Mouse (Mus musculus) heart, embryonic 10.5 days (tissue): Measurements from ENCODE around the gene Cxcl12. TPM values are rescaled to one million over a fixed set of nuclear protein-coding genes. Genes with fewer than 3 reads are reported as not detected.

Source experiments
- DNase-seq: peaks from one replicate; pipeline ENCODE4 v3.0.0-alpha.2; 2017; ENCODE audit warnings: low spot score
- H3K27ac ChIP-seq: fragments of 300-500 bp; sonication (generic); 2 replicates; pipeline ENCODE4 v1.5.1; 2016; ENCODE audit warnings: mild to moderate bottlenecking
- H3K27me3 ChIP-seq: fragments of 300-500 bp; sonication (generic); 2 replicates; pipeline ENCODE4 v1.6.1; 2016; ENCODE audit warnings: mild to moderate bottlenecking; ENCODE audit not compliant: poor library complexity, insufficient read depth, severe bottlenecking
- H3K36me3 ChIP-seq: fragments of 300-500 bp; sonication (generic); 2 replicates; pipeline ENCODE4 v1.6.1; 2016; ENCODE audit warnings: mild to moderate bottlenecking, moderate library complexity
- H3K4me1 ChIP-seq: fragments of 300-500 bp; sonication (generic); 2 replicates; pipeline ENCODE4 v1.6.1; 2016; ENCODE audit warnings: mild to moderate bottlenecking
- H3K4me3 ChIP-seq: fragments of 300-500 bp; sonication (generic); 2 replicates; pipeline ENCODE4 v1.5.1; 2016; ENCODE audit warnings: mild to moderate bottlenecking, moderate library complexity
- H3K9me3 ChIP-seq: fragments of 300-500 bp; sonication (generic); 2 replicates; pipeline ENCODE4 v1.6.1; 2016; ENCODE audit warnings: mild to moderate bottlenecking, moderate library complexity
- WGBS: fragments of 180-500 bp; shearing (Covaris S2); methylation state at CpG from one replicate; pipeline ENCODE4 v1.1.7; 2016; 5-methylcytosine and 5-hydroxymethylcytosine counted together
- polyA plus RNA-seq: library from polyadenylated mRNA; unstranded; fragments of >200 nt; fragmentation: Nextera tagmentation; extraction: Ambion mirVana; gene quantifications from 2 replicates; pipeline ENCODE4 v1.2.1, GENCODE M21; 2016

Cxcl12 gene
- polyA plus RNA-seq, 1 experiment from 2014 or later: 112 TPM

- Histone ChIP-seq H3K36me3 (no peaks in the 10 kb centered on the region), H3K4me1 (peaks cover 5% of the 10 kb centered on the region), H3K27ac (no peak overlapping the region), H3K4me3 (no peak overlapping the region), H3K27me3 (peaks cover 14% of the 10 kb centered on the region), H3K9me3 (no peaks in the 10 kb centered on the region)
- 77% methylated on average over 4 of the region's 4 CpGs for WGBS
- no peak for DNase-seq
Measured at GRCm38 (mm10) chr6:117185381-117185780, 17.0 kb downstream of the Cxcl12 start.

GRCm38 (mm10) chr6:117190453-117190852, 22.1 kb downstream of the Cxcl12 start:
- Histone ChIP-seq H3K27me3 (peaks cover 33% of the 10 kb centered on the region), H3K36me3 (no peaks in the 10 kb centered on the region), H3K27ac (no peak overlapping the region), H3K4me3 (no peak overlapping the region), H3K9me3 (no peaks in the 10 kb centered on the region), H3K4me1 (no peaks in the 10 kb centered on the region)
- WGBS: 88% methylated on average over 3 of the region's 3 CpGs
- no peak for DNase-seq

- DNase-seq: no peak
- no peaks in the 10 kb centered on the region for H3K9me3 ChIP-seq
- no peaks in the 10 kb centered on the region for H3K36me3 ChIP-seq
- peaks cover 6% of the 10 kb centered on the region for H3K4me1 ChIP-seq
- H3K27me3 ChIP-seq: peaks cover 35% of the 10 kb centered on the region
- 87% methylated on average over 6 of the region's 6 CpGs for WGBS
- H3K4me3 ChIP-seq: no peak overlapping the region
- no peak overlapping the region for H3K27ac ChIP-seq
Measured at GRCm38 (mm10) chr6:117191741-117192140, 23.4 kb downstream of the Cxcl12 start.

- Histone ChIP-seq H3K36me3 (no peaks in the 10 kb centered on the region), H3K27me3 (peaks cover 41% of the 10 kb centered on the region), H3K4me1 (peaks cover 6% of the 10 kb centered on the region), H3K9me3 (no peaks in the 10 kb centered on the region), H3K27ac (no peak overlapping the region), H3K4me3 (no peak overlapping the region)
- WGBS: 83% methylated on average over 7 of the region's 7 CpGs
- no peak for DNase-seq
Measured at GRCm38 (mm10) chr6:117192678-117193077, 24.3 kb downstream of the Cxcl12 start.

- H3K4me1 ChIP-seq: peaks cover 11% of the 10 kb centered on the region
- no peaks in the 10 kb centered on the region for H3K36me3 ChIP-seq
- no peak for DNase-seq
- H3K27me3 ChIP-seq: peaks cover 46% of the 10 kb centered on the region
- H3K9me3 ChIP-seq: no peaks in the 10 kb centered on the region
- H3K27ac ChIP-seq: no peak overlapping the region
- WGBS: 86% methylated on average over 3 of the region's 3 CpGs
- H3K4me3 ChIP-seq: no peak overlapping the region
Measured at GRCm38 (mm10) chr6:117195270-117195669, 26.9 kb downstream of the Cxcl12 start.

- Histone ChIP-seq H3K4me3 (no peak overlapping the region), H3K4me1 (peaks cover 27% of the 10 kb centered on the region), H3K27ac (no peak overlapping the region), H3K36me3 (no peaks in the 10 kb centered on the region), H3K27me3 (peaks cover 39% of the 10 kb centered on the region), H3K9me3 (no peaks in the 10 kb centered on the region)
- whole genome bisulfite sequencing: 60% methylated on average over 4 of the region's 4 CpGs
- no peak for DNase-seq
Measured at GRCm38 (mm10) chr6:117198871-117199270, 30.5 kb downstream of the Cxcl12 start.

- no peak for DNase-seq
- Histone ChIP-seq H3K4me1 (peaks cover 29% of the 10 kb centered on the region), H3K9me3 (no peaks in the 10 kb centered on the region), H3K4me3 (no peak overlapping the region), H3K36me3 (no peaks in the 10 kb centered on the region), H3K27ac (no peak overlapping the region), H3K27me3 (peaks cover 40% of the 10 kb centered on the region)
- WGBS: 34% methylated on average over 2 of the region's 2 CpGs
Measured at GRCm38 (mm10) chr6:117199718-117200117, 31.4 kb downstream of the Cxcl12 start.

GRCm38 (mm10) chr6:117200916-117201315, 32.6 kb downstream of the Cxcl12 start:
- Histone ChIP-seq H3K27me3 (peaks cover 43% of the 10 kb centered on the region), H3K4me1 (peaks cover 26% of the 10 kb centered on the region), H3K9me3 (no peaks in the 10 kb centered on the region), H3K27ac (0 out of 2 replicates have a peak overlapping the region, but pooled peaks have one; percentile 36), H3K4me3 (no peak overlapping the region), H3K36me3 (no peaks in the 10 kb centered on the region)
- 51% methylated on average over 5 of the region's 5 CpGs for WGBS
- DNase-seq: no peak

- Histone ChIP-seq H3K4me1 (peaks cover 23% of the 10 kb centered on the region; the same call in 1 of the 2 replicates), H3K9me3 (no peaks in the 10 kb centered on the region), H3K36me3 (no peaks in the 10 kb centered on the region), H3K27ac (0 out of 2 replicates have a peak overlapping the region, but pooled peaks have one; percentile 36), H3K27me3 (peaks cover 44% of the 10 kb centered on the region), H3K4me3 (no peak overlapping the region)
- no peak for DNase-seq
- 82% methylated on average over 2 of the region's 2 CpGs for WGBS
Measured at GRCm38 (mm10) chr6:117201396-117201795, 33.1 kb downstream of the Cxcl12 start.

GRCm38 (mm10) chr6:117201859-117202258, 33.5 kb downstream of the Cxcl12 start:
- 87% methylated on average over 8 of the region's 8 CpGs for WGBS

GRCm38 (mm10) chr6:117202856-117203400, 34.6 kb downstream of the Cxcl12 start:
- 55% methylated on average over 2 of the region's 2 CpGs for WGBS
- no peak for DNase-seq
- H3K27ac ChIP-seq: no peak overlapping the region
- no peaks in the 10 kb centered on the region for H3K9me3 ChIP-seq
- peaks cover 23% of the 10 kb centered on the region; the same call in 1 of the 2 replicates for H3K4me1 ChIP-seq
- no peak overlapping the region for H3K4me3 ChIP-seq
- no peaks in the 10 kb centered on the region for H3K36me3 ChIP-seq
- peaks cover 35% of the 10 kb centered on the region for H3K27me3 ChIP-seq

More at GRCm38 (mm10) chr6:117201859-117202258, 33.5 kb downstream of the Cxcl12 start:
- no peak overlapping the region for H3K4me3 ChIP-seq
- peaks cover 44% of the 10 kb centered on the region for H3K27me3 ChIP-seq
- H3K36me3 ChIP-seq: no peaks in the 10 kb centered on the region
- H3K4me1 ChIP-seq: peaks cover 23% of the 10 kb centered on the region; the same call in 1 of the 2 replicates
- DNase-seq: no peak
- H3K9me3 ChIP-seq: no peaks in the 10 kb centered on the region
- H3K27ac ChIP-seq: no peak overlapping the region

GRCm38 (mm10) chr6:117204112-117204511, 35.8 kb downstream of the Cxcl12 start:
- H3K4me1 ChIP-seq: peaks cover 23% of the 10 kb centered on the region; the same call in 1 of the 2 replicates
- 78% methylated on average over 3 of the region's 3 CpGs for WGBS
- H3K9me3 ChIP-seq: no peaks in the 10 kb centered on the region
- no peak for DNase-seq
- peaks cover 33% of the 10 kb centered on the region for H3K27me3 ChIP-seq
- no peak overlapping the region for H3K4me3 ChIP-seq
- no peak overlapping the region for H3K27ac ChIP-seq
- no peaks in the 10 kb centered on the region for H3K36me3 ChIP-seq

GRCm38 (mm10) chr6:117206834-117207233, 38.5 kb downstream of the Cxcl12 start:
- WGBS: 87% methylated on average over 2 of the region's 2 CpGs
- H3K4me1 ChIP-seq: peaks cover 31% of the 10 kb centered on the region

GRCm38 (mm10) chr6:117207289-117207688, 39.0 kb downstream of the Cxcl12 start:
- H3K9me3 ChIP-seq: no peaks in the 10 kb centered on the region
- H3K27me3 ChIP-seq: peaks cover 26% of the 10 kb centered on the region
- no peak for DNase-seq
- no peaks in the 10 kb centered on the region for H3K36me3 ChIP-seq
- peaks cover 31% of the 10 kb centered on the region for H3K4me1 ChIP-seq
- H3K27ac ChIP-seq: no peak overlapping the region
- 89% methylated on average over 1 of the region's 1 CpGs for WGBS
- no peak overlapping the region for H3K4me3 ChIP-seq

More at GRCm38 (mm10) chr6:117206834-117207233, 38.5 kb downstream of the Cxcl12 start:
- H3K27me3 ChIP-seq: peaks cover 27% of the 10 kb centered on the region
- H3K36me3 ChIP-seq: no peaks in the 10 kb centered on the region
- DNase-seq: no peak
- H3K4me3 ChIP-seq: no peak overlapping the region
- H3K27ac ChIP-seq: no peak overlapping the region
- H3K9me3 ChIP-seq: no peaks in the 10 kb centered on the region
